Mouse (Mus musculus) liver, postnatal 0 days (tissue): ENCODE measurements around the gene Npm1.

ENCODE experiments used
- CTCF ChIP-seq: sonication (generic); IDR thresholded peaks from 2 replicates; pipeline ENCODE4 v1.5.1; 2016; ENCODE audit warnings: antibody characterized with exemption, low read depth
- EP300 ChIP-seq: IDR thresholded peaks from 2 replicates; pipeline ENCODE4 v1.6.1; 2016; ENCODE audit warnings: antibody characterized with exemption, low read depth, mild to moderate bottlenecking

GRCm38 (mm10) chr11:33199117-33199514 is 36.1 kb upstream of the Npm1 start:
- TF ChIP-seq CTCF (no peak), EP300 (no peak)
